Mouse (Mus musculus): ENCODE results near the gene Pex12.

DNA sequence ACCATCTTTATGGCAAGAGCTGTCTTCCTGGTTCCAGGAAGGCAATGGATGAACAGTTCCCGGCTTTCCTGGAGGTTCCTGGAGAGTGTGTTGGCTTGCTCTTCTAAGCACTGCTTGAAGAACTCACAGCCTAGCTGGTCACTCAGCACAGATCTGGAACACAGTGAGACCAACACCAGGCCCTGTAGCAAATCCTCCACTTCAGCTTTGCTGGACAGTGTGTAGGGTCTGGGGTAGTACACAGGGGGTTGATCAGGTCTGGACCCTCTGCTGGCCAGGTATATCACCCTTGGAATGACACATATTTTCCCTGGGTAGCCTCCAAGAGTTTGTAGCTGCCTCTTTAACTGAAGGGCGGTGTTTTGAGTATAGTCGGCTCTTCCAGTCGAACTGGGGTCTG, 23.4 kb downstream of the Pex12 start:
- TF ChIP-seq CTCF (IDR thresholded peaks at IDR 0.05; ENCODE audit: low read depth, low read length) (no peak), EP300 (IDR thresholded peaks at IDR 0.05; ENCODE audit: insufficient read depth, low read depth, low read length) (no peak)

All from ES-Bruce4 (cell line).